Mouse (Mus musculus): Measurements from ENCODE around the gene Nol7. TPM values are rescaled to one million over a fixed set of nuclear protein-coding genes. Genes with fewer than 3 reads are reported as not detected.

Nol7 gene
- polyA plus RNA-seq, 1 experiment = 329 TPM

GRCm38 (mm10) chr13:43385321-43385720 lies 12.9 kb upstream of the Nol7 start:
- TF ChIP-seq GATA1 (IDR thresholded peaks at IDR 0.05; ENCODE audit: low read length) = no peak

- TF ChIP-seq GATA1 (IDR thresholded peaks at IDR 0.05; ENCODE audit: low read length) = no peak
These were observed 392 bp upstream of the Nol7 start for GRCm38 (mm10) chr13:43397700-43398296.

DNA sequence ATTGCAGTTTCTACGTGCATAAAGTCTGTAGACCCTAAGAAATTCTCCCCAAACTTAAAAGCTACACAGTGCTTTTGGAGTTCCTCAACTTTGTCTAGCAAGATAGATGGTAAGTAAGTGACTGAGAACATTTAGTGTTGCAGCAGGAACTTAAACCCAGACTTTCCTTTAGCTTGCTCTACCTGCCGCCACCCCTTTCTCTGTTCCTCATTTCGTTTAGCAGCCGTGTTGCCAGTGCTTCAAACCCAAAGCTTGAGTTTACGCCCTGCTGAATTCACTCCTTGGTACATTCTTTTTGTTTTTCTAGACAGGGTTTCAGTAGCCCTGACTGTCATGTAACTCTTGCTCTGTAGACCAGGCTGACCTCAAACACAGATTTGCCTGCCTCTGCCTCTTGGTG lies 1.4 kb downstream of the Nol7 start:
- TF ChIP-seq GATA1 (IDR thresholded peaks at IDR 0.05; ENCODE audit: low read length) = no peak

GRCm38 (mm10) chr13:43412311-43412710 lies 14.1 kb downstream of the Nol7 start:
- TF ChIP-seq GATA1 (IDR thresholded peaks at IDR 0.05; ENCODE audit: low read length) = no peak

GRCm38 (mm10) chr13:43413611-43414010 lies 15.4 kb downstream of the Nol7 start:
- TF ChIP-seq GATA1 (IDR thresholded peaks at IDR 0.05; ENCODE audit: low read length) = no peak

DNA sequence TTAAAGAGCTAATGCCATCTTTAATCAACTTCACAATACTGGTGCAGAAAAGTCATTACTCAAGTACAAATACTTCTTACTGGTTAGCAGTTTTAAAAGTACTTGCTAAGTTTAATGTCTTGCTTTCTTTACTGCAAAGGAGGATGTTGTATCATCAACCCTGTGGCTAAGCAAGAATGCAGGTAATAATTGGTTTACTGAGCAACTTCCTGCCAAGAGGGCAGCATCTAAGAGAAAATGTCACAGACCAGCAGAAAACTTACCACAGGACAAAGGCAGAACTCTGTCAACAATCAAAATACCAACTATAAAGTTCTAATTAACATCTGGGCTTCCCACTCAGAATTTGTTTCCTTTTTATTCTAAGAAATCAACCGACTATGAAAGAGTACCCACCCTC lies 17.1 kb downstream of the Nol7 start:
- no peak for TF ChIP-seq GATA1 (IDR thresholded peaks at IDR 0.05; ENCODE audit: low read length)

GRCm38 (mm10) chr13:43428436-43428835 lies 30.2 kb downstream of the Nol7 start:
- no peak for TF ChIP-seq GATA1 (IDR thresholded peaks at IDR 0.05; ENCODE audit: low read length)

GRCm38 (mm10) chr13:43433395-43433794 lies 35.2 kb downstream of the Nol7 start:
- no peak for TF ChIP-seq GATA1 (IDR thresholded peaks at IDR 0.05; ENCODE audit: low read length)

- TF ChIP-seq GATA1 (IDR thresholded peaks at IDR 0.05; ENCODE audit: low read length) = no peak
These were observed 42.2 kb downstream of the Nol7 start for GRCm38 (mm10) chr13:43440376-43440775.

DNA sequence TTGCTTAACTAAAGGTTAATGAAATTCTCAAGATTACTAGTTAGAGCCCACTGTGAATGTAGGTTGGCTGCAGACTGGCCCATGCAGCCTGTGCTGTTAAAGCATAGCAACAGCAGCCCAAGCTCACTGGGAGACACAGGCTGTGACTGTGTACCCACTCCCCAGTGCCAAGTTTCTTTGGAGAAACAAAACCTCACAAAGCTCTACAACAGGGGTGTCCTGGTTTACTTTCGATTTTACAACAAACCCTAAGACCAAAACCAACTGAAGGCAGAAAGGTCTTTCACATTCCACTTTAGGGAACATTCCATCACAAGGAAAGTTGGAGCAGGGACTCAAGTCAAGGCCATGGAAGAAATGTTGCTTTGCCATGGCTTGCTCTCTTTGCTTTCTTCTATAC lies 44.4 kb downstream of the Nol7 start:
- no peak for TF ChIP-seq GATA1 (IDR thresholded peaks at IDR 0.05; ENCODE audit: low read length)

DNA sequence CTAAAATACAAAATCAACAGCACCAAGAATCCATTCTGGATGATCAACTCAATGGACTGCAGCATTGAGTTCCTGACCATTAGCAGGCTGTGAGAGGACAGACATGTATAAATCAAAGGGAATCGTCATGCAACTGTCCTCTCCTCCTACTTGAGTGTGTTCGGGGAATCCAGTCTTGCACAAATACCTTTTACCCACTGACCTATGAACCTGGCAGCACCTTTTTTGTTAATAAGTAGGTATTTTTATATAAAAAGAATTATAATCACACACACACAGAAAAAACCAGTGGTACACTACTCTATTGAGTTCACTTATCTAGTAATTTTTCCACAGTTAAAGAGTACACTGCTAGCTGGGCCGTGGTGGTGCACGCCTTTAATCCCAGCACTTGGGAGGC lies 45.5 kb downstream of the Nol7 start:
- TF ChIP-seq GATA1 (IDR thresholded peaks at IDR 0.05; ENCODE audit: low read length) = no peak

GRCm38 (mm10) chr13:43444717-43445116 lies 46.5 kb downstream of the Nol7 start:
- no peak for TF ChIP-seq GATA1 (IDR thresholded peaks at IDR 0.05; ENCODE audit: low read length)

DNA sequence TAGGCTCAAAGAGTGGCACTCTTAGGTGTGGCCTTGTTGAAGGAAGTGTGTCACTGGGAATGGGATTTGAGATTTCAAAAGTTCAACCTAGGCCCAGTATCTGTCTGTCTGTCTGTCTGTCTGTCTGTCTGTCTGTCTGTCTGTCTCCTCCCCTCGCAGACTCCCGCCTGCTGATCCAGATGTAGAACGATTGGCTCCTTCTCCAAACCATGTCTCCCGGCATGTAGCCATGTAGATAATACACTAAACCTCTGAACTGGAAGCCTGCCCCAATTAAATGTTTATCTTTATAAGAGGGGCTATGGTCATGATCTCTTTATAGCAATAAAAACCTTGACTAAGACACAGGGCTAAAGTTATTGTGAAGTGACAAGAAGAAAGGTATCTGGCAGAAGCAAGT lies 47.6 kb downstream of the Nol7 start:
- no peak for TF ChIP-seq GATA1 (IDR thresholded peaks at IDR 0.05; ENCODE audit: low read length)

- no peak for TF ChIP-seq GATA1 (IDR thresholded peaks at IDR 0.05; ENCODE audit: low read length)
These were observed 49.5 kb downstream of the Nol7 start for GRCm38 (mm10) chr13:43447721-43448120.

DNA sequence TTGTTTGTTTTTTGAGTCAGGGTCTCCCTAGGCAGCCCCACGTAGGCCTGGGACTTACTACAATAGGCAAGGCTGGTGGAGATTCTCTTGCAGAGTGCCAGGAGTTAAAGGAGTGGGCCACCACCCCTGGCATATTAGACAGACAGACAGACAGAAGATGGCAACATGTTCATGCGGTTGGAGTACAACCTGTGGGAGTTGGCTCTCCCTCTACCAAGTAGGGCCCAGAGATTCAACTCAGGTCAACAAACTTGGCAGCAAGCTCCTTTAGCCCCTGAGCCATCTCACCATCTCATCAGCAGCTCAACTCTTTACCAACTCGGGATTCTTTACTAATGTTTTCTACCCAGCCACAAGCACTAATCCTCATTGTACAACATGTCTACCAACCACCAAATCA lies 52.5 kb downstream of the Nol7 start:
- TF ChIP-seq GATA1 (IDR thresholded peaks at IDR 0.05; ENCODE audit: low read length) = no peak

DNA sequence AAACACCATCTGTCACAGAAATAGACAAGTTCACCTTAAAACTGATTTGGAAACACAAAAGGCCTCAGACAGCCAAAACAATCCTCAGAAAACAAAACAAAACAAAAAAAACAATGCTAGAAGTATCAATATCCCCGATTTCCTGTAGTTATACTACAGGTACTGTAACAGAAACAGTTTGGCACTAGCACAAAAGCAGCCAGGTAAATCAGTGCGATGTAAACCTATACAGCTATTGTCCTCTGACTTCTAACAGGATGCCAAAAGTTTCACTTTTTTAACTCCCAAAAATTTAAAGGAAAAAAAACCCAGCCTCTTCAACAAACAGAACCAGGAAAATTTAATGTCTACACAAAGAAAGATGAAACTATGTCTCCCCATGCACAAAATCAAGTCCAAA lies 54.0 kb downstream of the Nol7 start:
- no peak for TF ChIP-seq GATA1 (IDR thresholded peaks at IDR 0.05; ENCODE audit: low read length)

GRCm38 (mm10) chr13:43452843-43453605 lies 54.8 kb downstream of the Nol7 start:
- TF ChIP-seq GATA1 (IDR thresholded peaks at IDR 0.05; ENCODE audit: low read length) = no peak

Data from G1E-ER4 (cell line).